Mouse (Mus musculus) intestine, embryonic 14.5 days (tissue): ENCODE measurements around the gene Lrp2bp. TPM values are rescaled to one million over a fixed set of nuclear protein-coding genes. Genes with fewer than 3 reads are reported as not detected.
A peak's percentile ranks its signal among the peaks of the same experiment; 100 is the strongest.

Experiments
- ATAC-seq: fragments of 200-750 bp; cut with Nextera tagmentation; replicated peaks from 2 replicates; pipeline ENCODE4 v1.8.0; 2017; ENCODE audit warnings: low read depth, moderate number of reproducible peaks, moderate TSS enrichment, moderate library complexity; ENCODE audit not compliant: low FRiP score, low TSS enrichment
- DNase-seq: peaks from one replicate; pipeline ENCODE4 v3.0.0-alpha.2; 2018; ENCODE audit warnings: low spot score
- H3K27ac ChIP-seq: fragments of 300-500 bp; sonication (generic); 2 replicates; pipeline ENCODE4 v1.5.1; 2014; ENCODE audit warnings: low read depth, mild to moderate bottlenecking, control low read depth
- H3K27me3 ChIP-seq: fragments of 300-500 bp; sonication (generic); replicated peaks from 2 replicates; pipeline ENCODE4 v1.6.1; 2014; ENCODE audit warnings: low read length, control low read depth; ENCODE audit not compliant: control insufficient read depth, insufficient read depth
- H3K36me3 ChIP-seq: fragments of 300-500 bp; sonication (generic); 2 replicates; pipeline ENCODE4 v1.6.1; 2014; ENCODE audit warnings: low read length, control low read depth; ENCODE audit not compliant: control insufficient read depth, insufficient read depth
- H3K4me1 ChIP-seq: fragments of 300-500 bp; sonication (generic); replicated peaks from 2 replicates; pipeline ENCODE4 v1.6.1; 2014; ENCODE audit warnings: low read length, control low read depth, mixed read lengths; ENCODE audit not compliant: control insufficient read depth, insufficient read depth
- H3K4me2 ChIP-seq: fragments of 300-500 bp; sonication (generic); 2 replicates; pipeline ENCODE4 v1.6.1; 2014; ENCODE audit warnings: low read length
- H3K4me3 ChIP-seq: fragments of 300-500 bp; sonication (generic); 2 replicates; pipeline ENCODE4 v1.5.1; 2014; ENCODE audit warnings: low read depth, low read length, control low read depth, mixed read lengths
- H3K9ac ChIP-seq: fragments of 300-500 bp; sonication (generic); 2 replicates; pipeline ENCODE4 v1.6.1; 2014; ENCODE audit warnings: mild to moderate bottlenecking, low read length
- H3K9me3 ChIP-seq: fragments of 300-500 bp; sonication (generic); 2 replicates; pipeline ENCODE4 v1.6.1; 2016; ENCODE audit warnings: low read length, control low read depth; ENCODE audit not compliant: control insufficient read depth
- WGBS: fragments of 180-500 bp; shearing (Covaris S2); extraction: QIAGEN DNeasy Blood & Tissue Kit; methylation state at CpG from one replicate; pipeline ENCODE4 v1.1.7; 2014; 5-methylcytosine and 5-hydroxymethylcytosine counted together
- polyA plus RNA-seq: library from polyadenylated mRNA; unstranded; fragments of >200 nt; fragmentation: Nextera tagmentation; extraction: Ambion mirVana; gene quantifications from 2 replicates; pipeline ENCODE4 v1.2.1, GENCODE M21; 2014

Lrp2bp gene
- 0.16 and 0.18 TPM in 2 replicates for polyA plus RNA-seq

GRCm38 (mm10) chr8:45999138-45999783, at the start of gene Lrp2bp:
Gene Lrp2bp, plus strand, starts transcription at chr8:45999303.
- Histone ChIP-seq H3K27ac (peak within 1 kb of the TSS; percentile 96), H3K27me3 (no peaks in the 10 kb centered on the region), H3K4me3 (peak within 1 kb of the TSS; percentile 46), H3K36me3 (peaks cover 31% of the 10 kb centered on the region), H3K9ac (peak within 1 kb of the TSS; percentile 73), H3K9me3 (no peaks in the 10 kb centered on the region), H3K4me1 (peaks cover 11% of the 10 kb centered on the region; the same call in 1 of the 2 replicates), H3K4me2 (peak within 1 kb of the TSS; percentile 62)
- peak; percentile 24 for ATAC-seq
- no peak for DNase-seq
- 2% methylated on average over 22 of the region's 22 CpGs for WGBS

- 69% methylated on average over 2 of the region's 2 CpGs for WGBS
- Histone ChIP-seq H3K27me3 (no peaks in the 10 kb centered on the region), H3K4me2 (no peak overlapping the region), H3K4me3 (no peak overlapping the region), H3K9me3 (no peaks in the 10 kb centered on the region), H3K9ac (no peak overlapping the region), H3K36me3 (no peaks in the 10 kb centered on the region), H3K4me1 (no peaks in the 10 kb centered on the region), H3K27ac (no peak overlapping the region)
- ATAC-seq (no peak), DNase-seq (no peak)
Measured at GRCm38 (mm10) chr8:45950622-45951021, 48.5 kb upstream of the Lrp2bp start.

GRCm38 (mm10) chr8:45970894-45971293, 28.2 kb upstream of the Lrp2bp start:
- Histone ChIP-seq H3K36me3 (no peaks in the 10 kb centered on the region), H3K4me2 (no peak overlapping the region), H3K9me3 (no peaks in the 10 kb centered on the region), H3K27ac (no peak overlapping the region), H3K4me3 (no peak overlapping the region), H3K4me1 (no peaks in the 10 kb centered on the region; the same call in 1 of the 2 replicates), H3K9ac (no peak overlapping the region), H3K27me3 (no peaks in the 10 kb centered on the region)
- ATAC-seq (no peak), DNase-seq (no peak)
- WGBS, result 94% methylated on average over 12 of the region's 12 CpGs

GRCm38 (mm10) chr8:45973988-45974505, 25.1 kb upstream of the Lrp2bp start:
- Histone ChIP-seq H3K4me1 (no peaks in the 10 kb centered on the region; the same call in 1 of the 2 replicates), H3K4me2 (peak overlapping the region; percentile 75), H3K27me3 (no peaks in the 10 kb centered on the region), H3K36me3 (no peaks in the 10 kb centered on the region), H3K9ac (no peak overlapping the region; the same call in 1 of the 2 replicates), H3K9me3 (no peaks in the 10 kb centered on the region), H3K4me3 (no peak overlapping the region), H3K27ac (peak overlapping the region; percentile 82; the same call in 1 of the 2 replicates)
- ATAC-seq, result no peak
- peak; percentile 53 for DNase-seq
- 74% methylated on average over 8 of the region's 8 CpGs for WGBS

- Histone ChIP-seq H3K27ac (peak within 1 kb of the TSS; percentile 82), H3K9ac (peak within 1 kb of the TSS; percentile 70), H3K27me3 (no peaks in the 10 kb centered on the region), H3K36me3 (peaks cover 3% of the 10 kb centered on the region; the same call in 1 of the 2 replicates), H3K4me1 (no peaks in the 10 kb centered on the region; the same call in 1 of the 2 replicates), H3K9me3 (no peaks in the 10 kb centered on the region), H3K4me2 (peak within 1 kb of the TSS; percentile 75), H3K4me3 (peak within 1 kb of the TSS; percentile 83)
- DNase-seq (peak; percentile 97), ATAC-seq (peak; percentile 98)
- under 1% methylated on average over 57 of the region's 57 CpGs for WGBS
Measured at GRCm38 (mm10) chr8:45975126-45975836, 23.8 kb upstream of the Lrp2bp start, which contains the start of the genes 1700029J07Rik and Ufsp2. Gene 1700029J07Rik, minus strand, starts transcription at chr8:45975252. Gene Ufsp2, plus strand, starts transcription at chr8:45975528.

GRCm38 (mm10) chr8:45975837-45976468, 23.1 kb upstream of the Lrp2bp start:
- no peak overlapping the region for H3K27ac ChIP-seq
- no peaks in the 10 kb centered on the region; the same call in 1 of the 2 replicates for H3K4me1 ChIP-seq
- peak; percentile 5; the same call in 1 of the 2 replicates for ATAC-seq
- DNase-seq, result no peak
- H3K9me3 ChIP-seq, result no peaks in the 10 kb centered on the region
- H3K4me3 ChIP-seq, result peak overlapping the region; percentile 83
- H3K4me2 ChIP-seq, result peak overlapping the region; percentile 75
- peaks cover 8% of the 10 kb centered on the region for H3K36me3 ChIP-seq
- 65% methylated on average over 11 of the region's 11 CpGs for WGBS
- H3K27me3 ChIP-seq, result no peaks in the 10 kb centered on the region
- peak overlapping the region; percentile 70 for H3K9ac ChIP-seq

GRCm38 (mm10) chr8:45986665-45987064, 12.4 kb upstream of the Lrp2bp start:
- ATAC-seq (no peak), DNase-seq (no peak)
- H3K27me3 ChIP-seq, result no peaks in the 10 kb centered on the region
- no peaks in the 10 kb centered on the region for H3K9me3 ChIP-seq
- peaks cover 54% of the 10 kb centered on the region for H3K36me3 ChIP-seq
- H3K4me3 ChIP-seq, result no peak overlapping the region
- H3K4me2 ChIP-seq, result no peak overlapping the region
- H3K4me1 ChIP-seq, result no peaks in the 10 kb centered on the region
- 63% methylated on average over 3 of the region's 3 CpGs for WGBS
- H3K9ac ChIP-seq, result no peak overlapping the region
- H3K27ac ChIP-seq, result no peak overlapping the region

GRCm38 (mm10) chr8:45988189-45988588, 10.9 kb upstream of the Lrp2bp start:
- peaks cover 43% of the 10 kb centered on the region for H3K36me3 ChIP-seq
- WGBS, result 65% methylated on average over 2 of the region's 2 CpGs
- no peak for ATAC-seq

More at GRCm38 (mm10) chr8:45988189-45988588, 10.9 kb upstream of the Lrp2bp start:
- Histone ChIP-seq H3K27ac (no peak overlapping the region), H3K4me3 (no peak overlapping the region), H3K4me2 (no peak overlapping the region), H3K9ac (no peak overlapping the region), H3K9me3 (no peaks in the 10 kb centered on the region), H3K27me3 (no peaks in the 10 kb centered on the region), H3K4me1 (no peaks in the 10 kb centered on the region)
- DNase-seq, result no peak
